Mouse (Mus musculus): ENCODE measurements around the gene Ncor2.

Gene Ncor2

GRCm38 (mm10) chr5:125063015-125063414, 116.0 kb downstream of the Ncor2 start:
- no peak for DNase-seq (ENCODE audit: low read depth)

- no peak for DNase-seq (ENCODE audit: low read depth)
Observed at GRCm38 (mm10) chr5:125058267-125058668, 120.8 kb downstream of the Ncor2 start.

GRCm38 (mm10) chr5:125057555-125058266, 121.3 kb downstream of the Ncor2 start:
- DNase-seq (ENCODE audit: low read depth): no peak

GRCm38 (mm10) chr5:125056696-125057554, 122.1 kb downstream of the Ncor2 start:
- DNase-seq (ENCODE audit: low read depth): no peak

- no peak for DNase-seq (ENCODE audit: low read depth)
Observed at GRCm38 (mm10) chr5:125056331-125056695, 122.7 kb downstream of the Ncor2 start.

- DNase-seq (ENCODE audit: low read depth): no peak
Observed at GRCm38 (mm10) chr5:125055901-125056300, 123.1 kb downstream of the Ncor2 start.

GRCm38 (mm10) chr5:125053661-125054060, 125.4 kb downstream of the Ncor2 start:
- no peak for DNase-seq (ENCODE audit: low read depth)

GRCm38 (mm10) chr5:125052603-125053488, 126.2 kb downstream of the Ncor2 start:
- no peak for DNase-seq (ENCODE audit: low read depth)

- no peak for DNase-seq (ENCODE audit: low read depth)
Observed at GRCm38 (mm10) chr5:125052237-125052602, 126.8 kb downstream of the Ncor2 start.

- peak; percentile 66 for DNase-seq (ENCODE audit: low read depth)
Observed at GRCm38 (mm10) chr5:125049481-125049880, 129.5 kb downstream of the Ncor2 start.

- no peak for DNase-seq (ENCODE audit: low read depth)
Observed at GRCm38 (mm10) chr5:125046436-125046835, 132.6 kb downstream of the Ncor2 start.

- no peak for DNase-seq (ENCODE audit: low read depth)
Observed at GRCm38 (mm10) chr5:125045202-125045601, 133.8 kb downstream of the Ncor2 start.

- no peak for DNase-seq (ENCODE audit: low read depth)
Observed at GRCm38 (mm10) chr5:125043448-125043847, 135.6 kb downstream of the Ncor2 start.

- DNase-seq (ENCODE audit: low read depth): no peak
Observed at GRCm38 (mm10) chr5:125041578-125041977, 137.4 kb downstream of the Ncor2 start.

- DNase-seq (ENCODE audit: low read depth): no peak
Observed at GRCm38 (mm10) chr5:125040128-125040584, 138.9 kb downstream of the Ncor2 start.

- DNase-seq (ENCODE audit: low read depth): no peak
Observed at GRCm38 (mm10) chr5:125039377-125040027, 139.5 kb downstream of the Ncor2 start.

GRCm38 (mm10) chr5:125036483-125036882, 142.5 kb downstream of the Ncor2 start:
- no peak for DNase-seq (ENCODE audit: low read depth)

GRCm38 (mm10) chr5:125028911-125029310, 150.1 kb downstream of the Ncor2 start:
- DNase-seq (ENCODE audit: low read depth): no peak

- no peak for DNase-seq (ENCODE audit: low read depth)
Observed at GRCm38 (mm10) chr5:125028371-125028770, 150.6 kb downstream of the Ncor2 start.

GRCm38 (mm10) chr5:125024002-125024401, 155.0 kb downstream of the Ncor2 start:
- DNase-seq (ENCODE audit: low read depth): no peak

GRCm38 (mm10) chr5:125021298-125021697, 157.7 kb downstream of the Ncor2 start:
- DNase-seq (ENCODE audit: low read depth): no peak

GRCm38 (mm10) chr5:125019099-125019498, 159.9 kb downstream of the Ncor2 start:
- no peak for DNase-seq (ENCODE audit: low read depth)
